Mouse (Mus musculus) hindbrain, embryonic 12.5 days (tissue): ENCODE measurements around the gene Fzr1. TPM values are rescaled to one million over a fixed set of nuclear protein-coding genes. Genes with fewer than 3 reads are reported as not detected.
A peak's percentile ranks its signal among the peaks of the same experiment; 100 is the strongest.

Source experiments
- ATAC-seq: fragments of 200-750 bp; cut with Nextera tagmentation; 2 replicates; pipeline ENCODE4 v1.8.0; 2017; ENCODE audit warnings: moderate TSS enrichment; ENCODE audit not compliant: low FRiP score
- H3K27ac ChIP-seq: fragments of 300-500 bp; sonication (generic); 2 replicates; pipeline ENCODE4 v1.5.1; 2016; ENCODE audit warnings: mild to moderate bottlenecking
- H3K27me3 ChIP-seq: fragments of 300-500 bp; sonication (generic); 2 replicates; pipeline ENCODE4 v1.6.1; 2016; ENCODE audit warnings: mild to moderate bottlenecking
- H3K36me3 ChIP-seq: fragments of 300-500 bp; sonication (generic); 2 replicates; pipeline ENCODE4 v1.6.1; 2016; ENCODE audit warnings: mild to moderate bottlenecking
- H3K4me1 ChIP-seq: fragments of 300-500 bp; sonication (generic); 2 replicates; pipeline ENCODE4 v1.6.1; 2016
- H3K4me2 ChIP-seq: fragments of 300-500 bp; sonication (generic); replicated peaks from 2 replicates; pipeline ENCODE4 v1.6.1; 2016; ENCODE audit warnings: mild to moderate bottlenecking
- H3K4me3 ChIP-seq: fragments of 300-500 bp; sonication (generic); 2 replicates; pipeline ENCODE4 v1.5.1; 2016; ENCODE audit warnings: mild to moderate bottlenecking
- H3K9ac ChIP-seq: fragments of 300-500 bp; sonication (generic); 2 replicates; pipeline ENCODE4 v1.6.1; 2016; ENCODE audit warnings: mild to moderate bottlenecking, moderate library complexity
- H3K9me3 ChIP-seq: fragments of 300-500 bp; sonication (generic); replicated peaks from 2 replicates; pipeline ENCODE4 v1.6.1; 2016; ENCODE audit warnings: mild to moderate bottlenecking
- WGBS: fragments of 180-500 bp; shearing (Covaris S2); methylation state at CpG from one replicate; pipeline ENCODE4 v1.1.7; 2016; 5-methylcytosine and 5-hydroxymethylcytosine counted together
- polyA plus RNA-seq: library from polyadenylated mRNA; unstranded; fragments of >200 nt; fragmentation: Nextera tagmentation; extraction: Ambion mirVana; gene quantifications from 2 replicates; pipeline ENCODE4 v1.2.1, GENCODE M21; 2016

Gene Fzr1
- polyA plus RNA-seq, 1 experiment from 2014 or later, result 134 TPM

GRCm38 (mm10) chr10:81365672-81366476 lies 12.4 kb downstream of the Fzr1 start, which contains the start of gene 4930404N11Rik:
4930404N11Rik (minus strand) TSS chr10:81365816.
- H3K9me3 ChIP-seq, result no peaks in the 10 kb centered on the region
- H3K4me3 ChIP-seq, result peak within 1 kb of the TSS; percentile 29
- peaks cover 33% of the 10 kb centered on the region for H3K27me3 ChIP-seq
- H3K36me3 ChIP-seq, result peaks cover 48% of the 10 kb centered on the region
- ATAC-seq, result peak; percentile 38
- H3K9ac ChIP-seq, result peak within 1 kb of the TSS; percentile 10
- 16% methylated on average over 12 of the region's 12 CpGs for WGBS
- peak within 1 kb of the TSS; percentile 56 for H3K4me2 ChIP-seq
- H3K27ac ChIP-seq, result peak within 1 kb of the TSS; percentile 40
- H3K4me1 ChIP-seq, result peaks cover 44% of the 10 kb centered on the region

DNA sequence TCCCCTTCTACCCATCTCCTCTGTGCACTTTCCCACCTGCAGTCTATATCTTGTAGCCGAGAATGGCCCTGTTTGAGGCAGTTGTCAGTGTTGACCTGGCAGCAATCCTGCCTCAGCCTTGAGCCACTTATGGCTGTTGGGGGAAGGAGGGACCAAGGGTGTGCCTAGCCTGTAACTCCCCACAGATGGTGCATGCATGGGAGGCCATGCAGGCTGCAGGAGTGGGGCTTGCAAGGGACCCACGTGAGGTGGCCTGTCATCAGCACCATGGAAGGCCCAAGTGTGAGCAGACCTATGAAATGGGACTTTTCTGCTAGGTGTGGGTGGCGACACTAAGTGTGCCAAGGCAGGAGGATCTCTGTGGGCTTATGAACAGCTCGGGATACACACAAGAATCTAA lies 13.2 kb downstream of the Fzr1 start:
- Histone ChIP-seq H3K27me3 (peaks cover 34% of the 10 kb centered on the region), H3K4me3 (0 out of 2 replicates have a peak overlapping the region, but pooled peaks have one; percentile 29), H3K27ac (no peak overlapping the region), H3K4me2 (peak overlapping the region; percentile 56; the same call in 1 of the 2 replicates), H3K36me3 (peaks cover 40% of the 10 kb centered on the region), H3K4me1 (peaks cover 49% of the 10 kb centered on the region), H3K9ac (no peak overlapping the region; the same call in 1 of the 2 replicates), H3K9me3 (no peaks in the 10 kb centered on the region)
- ATAC-seq, result no peak
- 32% methylated on average over 4 of the region's 4 CpGs for WGBS

GRCm38 (mm10) chr10:81364666-81365065 lies 13.7 kb downstream of the Fzr1 start:
- Histone ChIP-seq H3K9ac (peak overlapping the region; percentile 10), H3K27me3 (peaks cover 37% of the 10 kb centered on the region), H3K27ac (no peak overlapping the region), H3K4me2 (peak overlapping the region; percentile 56), H3K9me3 (no peaks in the 10 kb centered on the region), H3K4me3 (peak overlapping the region; percentile 29), H3K36me3 (peaks cover 36% of the 10 kb centered on the region), H3K4me1 (peaks cover 51% of the 10 kb centered on the region)
- 7% methylated on average over 28 of the region's 28 CpGs for WGBS
- ATAC-seq, result no peak

DNA sequence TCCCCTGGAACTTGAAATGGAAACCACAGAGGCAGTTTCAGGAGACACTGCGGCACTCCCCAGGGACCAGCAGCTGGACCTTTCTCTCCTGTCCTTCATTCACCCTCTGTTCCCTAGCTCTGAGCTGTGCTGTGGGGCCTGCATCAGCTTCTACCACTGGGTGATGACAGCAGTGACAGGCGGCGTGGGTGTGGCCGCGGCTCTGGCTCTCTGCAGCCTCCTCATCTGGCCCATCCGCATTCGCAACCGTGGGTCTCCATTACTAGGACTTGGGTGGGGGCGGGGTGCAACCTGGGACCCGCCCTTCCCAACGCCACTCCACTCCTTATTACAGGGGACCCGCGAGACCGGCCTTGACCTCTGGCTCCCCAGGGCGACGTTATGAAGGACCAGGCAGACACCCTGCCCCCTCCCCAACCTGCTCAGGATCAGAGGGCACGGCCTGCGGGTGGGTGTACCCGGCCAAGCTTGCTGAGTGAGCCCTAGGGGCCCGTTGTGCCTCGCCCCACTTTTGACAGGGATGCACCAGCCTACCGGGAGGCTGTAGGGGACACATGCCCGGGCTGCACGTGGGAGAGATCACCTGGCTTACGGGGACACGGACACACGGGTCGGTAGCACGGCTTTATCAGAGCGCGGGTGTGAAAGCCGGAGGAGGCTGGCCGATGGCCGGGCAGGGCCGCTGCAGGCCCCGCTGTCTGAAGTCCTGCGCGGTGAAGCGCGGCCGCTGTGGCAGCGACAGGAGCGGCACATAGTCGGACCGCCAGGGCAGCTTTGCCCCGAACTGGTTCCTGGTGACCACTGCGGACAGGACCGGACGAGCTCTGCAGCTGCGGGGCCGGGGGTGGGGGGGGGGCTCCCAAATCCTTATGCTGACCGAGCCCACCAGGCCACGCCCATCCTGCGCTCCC lies 14.6 kb downstream of the Fzr1 start:
- H3K27ac ChIP-seq, result no peak overlapping the region
- WGBS, result 12% methylated on average over 54 of the region's 54 CpGs
- peak overlapping the region; percentile 40 for H3K9ac ChIP-seq
- H3K4me2 ChIP-seq, result peak overlapping the region; percentile 56
- ATAC-seq, result 0 out of 2 replicates have a peak, but pooled peaks have one; percentile 20
- peaks cover 56% of the 10 kb centered on the region for H3K4me1 ChIP-seq
- no peaks in the 10 kb centered on the region for H3K9me3 ChIP-seq
- H3K36me3 ChIP-seq, result peaks cover 26% of the 10 kb centered on the region
- peaks cover 37% of the 10 kb centered on the region for H3K27me3 ChIP-seq
- H3K4me3 ChIP-seq, result peak overlapping the region; percentile 29

GRCm38 (mm10) chr10:81362336-81362949 lies 15.9 kb downstream of the Fzr1 start:
- peaks cover 46% of the 10 kb centered on the region for H3K27me3 ChIP-seq

GRCm38 (mm10) chr10:81360721-81361120 lies 17.6 kb downstream of the Fzr1 start:
- no peak for ATAC-seq
- Histone ChIP-seq H3K4me2 (no peak overlapping the region), H3K4me3 (no peak overlapping the region), H3K9ac (peak overlapping the region; percentile 1; the same call in 1 of the 2 replicates), H3K27me3 (peaks cover 51% of the 10 kb centered on the region), H3K36me3 (no peaks in the 10 kb centered on the region), H3K27ac (no peak overlapping the region), H3K4me1 (peaks cover 62% of the 10 kb centered on the region), H3K9me3 (no peaks in the 10 kb centered on the region)
- WGBS, result 72% methylated on average over 8 of the region's 8 CpGs

More at GRCm38 (mm10) chr10:81362336-81362949, 15.9 kb downstream of the Fzr1 start:
- no peak for ATAC-seq
- Histone ChIP-seq H3K4me2 (no peak overlapping the region), H3K4me3 (no peak overlapping the region), H3K4me1 (peaks cover 67% of the 10 kb centered on the region), H3K27ac (no peak overlapping the region), H3K9me3 (no peaks in the 10 kb centered on the region), H3K36me3 (peaks cover 13% of the 10 kb centered on the region), H3K9ac (no peak overlapping the region)
- WGBS, result 78% methylated on average over 12 of the region's 12 CpGs

- Histone ChIP-seq H3K36me3 (no peaks in the 10 kb centered on the region), H3K9me3 (no peaks in the 10 kb centered on the region), H3K27ac (no peak overlapping the region), H3K27me3 (peaks cover 40% of the 10 kb centered on the region), H3K4me2 (peak overlapping the region; percentile 99), H3K9ac (no peak overlapping the region; the same call in 1 of the 2 replicates), H3K4me3 (no peak overlapping the region), H3K4me1 (peaks cover 43% of the 10 kb centered on the region)
- 68% methylated on average over 1 of the region's 1 CpGs for WGBS
- no peak for ATAC-seq
Observed at GRCm38 (mm10) chr10:81358841-81359240, 19.5 kb downstream of the Fzr1 start.

DNA sequence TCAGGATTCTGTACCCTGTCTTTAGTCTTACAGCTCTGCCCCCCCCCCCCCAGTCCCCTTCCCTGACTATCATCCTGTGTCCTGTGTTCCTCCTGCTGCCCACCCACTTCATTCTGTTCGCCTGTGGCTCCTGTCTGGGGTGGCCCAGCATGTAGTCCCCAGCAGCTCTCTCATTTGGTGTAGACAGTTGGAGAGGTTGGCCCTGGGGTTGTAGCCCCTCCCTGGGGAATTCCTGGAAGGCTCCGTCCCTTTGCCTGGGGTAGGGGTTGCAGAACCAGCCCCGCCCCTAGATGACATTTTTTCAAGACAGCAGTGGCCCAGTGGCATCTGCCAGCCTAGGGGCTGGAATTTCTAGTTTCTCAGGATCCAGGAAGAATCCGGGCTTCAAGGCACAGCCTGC lies 20.1 kb downstream of the Fzr1 start:
- peaks cover 37% of the 10 kb centered on the region for H3K4me1 ChIP-seq
- peak overlapping the region; percentile 77 for H3K4me3 ChIP-seq
- peaks cover 34% of the 10 kb centered on the region for H3K27me3 ChIP-seq
- no peaks in the 10 kb centered on the region for H3K9me3 ChIP-seq
- peak overlapping the region; percentile 84 for H3K9ac ChIP-seq
- no peak for ATAC-seq
- peak overlapping the region; percentile 99 for H3K4me2 ChIP-seq
- H3K27ac ChIP-seq, result no peak overlapping the region
- H3K36me3 ChIP-seq, result no peaks in the 10 kb centered on the region
- 27% methylated on average over 4 of the region's 4 CpGs for whole genome bisulfite sequencing

DNA sequence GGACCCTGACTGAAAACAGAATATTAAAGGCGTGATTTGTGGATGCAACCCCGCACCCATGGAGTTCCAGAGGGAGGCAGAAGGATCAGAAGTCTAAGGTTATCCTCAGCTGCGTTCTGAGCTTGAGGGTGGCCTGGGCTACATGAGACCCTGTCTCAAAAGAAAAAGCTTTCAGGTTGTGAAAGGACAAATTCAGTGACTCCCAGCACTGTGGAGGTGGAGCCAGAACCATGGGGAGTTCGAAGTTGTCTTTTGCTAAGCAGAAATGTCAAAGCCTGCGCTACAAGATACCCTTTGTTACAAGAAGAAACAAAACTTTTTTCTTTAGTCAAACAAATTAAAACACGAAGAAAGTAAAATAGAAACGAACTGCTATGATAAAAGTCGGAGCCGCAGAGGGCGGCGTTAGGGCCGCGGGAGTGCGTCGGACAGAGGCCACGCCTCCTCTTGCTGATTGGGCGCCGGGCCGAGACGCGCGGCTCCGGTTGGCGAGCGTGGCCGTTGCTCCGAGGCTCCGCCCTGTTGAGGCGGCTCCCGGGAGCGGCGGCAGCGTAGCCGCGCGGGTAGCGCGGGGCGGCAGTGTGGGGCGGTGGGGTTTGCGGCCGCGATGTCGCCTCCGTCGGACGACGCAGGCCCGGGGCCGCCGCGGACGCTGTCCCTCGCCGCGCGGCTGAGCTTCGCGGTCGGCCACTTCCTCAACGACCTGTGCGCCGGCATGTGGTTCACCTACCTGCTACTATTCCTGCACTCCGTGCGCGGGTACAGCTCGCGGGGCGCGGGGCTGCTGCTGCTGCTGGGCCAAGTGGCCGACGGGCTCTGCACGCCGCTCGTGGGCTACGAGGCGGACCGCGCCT lies 21.1 kb downstream of the Fzr1 start, which contains the start of gene Mfsd12:
Mfsd12 (plus strand) TSS at position 501 of the 854 bp plus-strand sequence.
- Histone ChIP-seq H3K4me1 (peaks cover 35% of the 10 kb centered on the region), H3K27ac (peak within 1 kb of the TSS; percentile 40; the same call in 1 of the 2 replicates), H3K9ac (peak within 1 kb of the TSS; percentile 84), H3K4me2 (peak within 1 kb of the TSS; percentile 99), H3K27me3 (peaks cover 24% of the 10 kb centered on the region), H3K4me3 (peak within 1 kb of the TSS; percentile 77), H3K36me3 (no peaks in the 10 kb centered on the region), H3K9me3 (no peaks in the 10 kb centered on the region)
- ATAC-seq, result peak; percentile 90
- WGBS, result 2% methylated on average over 77 of the region's 79 CpGs

DNA sequence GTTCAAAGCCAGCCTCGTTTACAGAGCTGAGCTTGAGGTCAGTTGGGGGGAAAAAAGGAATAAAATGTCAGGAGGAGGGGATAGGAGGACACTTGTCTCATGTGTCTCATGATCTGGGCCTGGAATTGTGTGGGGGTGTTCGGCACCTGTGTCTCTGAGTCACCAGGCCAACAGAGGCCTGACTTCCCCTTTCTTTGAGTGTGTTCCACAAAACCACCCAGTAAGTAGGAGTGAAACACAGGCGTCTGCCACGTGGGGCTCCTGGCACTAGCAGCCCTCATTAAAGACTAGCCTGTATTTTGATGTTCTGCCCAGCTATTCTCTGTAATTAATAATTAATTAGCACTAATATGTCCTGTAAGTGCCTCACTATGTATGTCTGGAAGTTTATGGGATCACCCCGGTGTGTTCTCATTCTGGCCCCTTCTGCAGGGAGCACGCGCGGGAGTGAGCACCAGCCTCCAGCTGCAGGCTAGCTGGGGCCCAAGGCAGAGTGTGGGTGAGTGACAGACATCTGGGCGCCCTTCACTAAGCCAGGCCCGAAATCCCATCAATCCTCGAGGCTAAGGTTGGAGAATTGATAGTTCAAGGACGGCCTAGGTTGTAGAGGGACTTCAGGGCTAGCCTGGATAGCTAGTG lies 21.8 kb downstream of the Fzr1 start:
- Histone ChIP-seq H3K9ac (no peak overlapping the region), H3K4me2 (peak overlapping the region; percentile 99), H3K27me3 (peaks cover 22% of the 10 kb centered on the region), H3K36me3 (no peaks in the 10 kb centered on the region), H3K4me3 (0 out of 2 replicates have a peak overlapping the region, but pooled peaks have one; percentile 77), H3K9me3 (no peaks in the 10 kb centered on the region), H3K4me1 (peaks cover 35% of the 10 kb centered on the region), H3K27ac (no peak overlapping the region)
- WGBS, result 58% methylated on average over 12 of the region's 12 CpGs
- ATAC-seq, result no peak
